Mouse (Mus musculus): ENCODE data around the gene Lnx2. TPM values are rescaled to one million over a fixed set of nuclear protein-coding genes. Genes with fewer than 3 reads are reported as not detected.
A peak's percentile ranks its signal among the peaks of the same experiment; 100 is the strongest.

The Lnx2 gene
- polyA plus RNA-seq, 1 experiment: 9.5 TPM

DNA sequence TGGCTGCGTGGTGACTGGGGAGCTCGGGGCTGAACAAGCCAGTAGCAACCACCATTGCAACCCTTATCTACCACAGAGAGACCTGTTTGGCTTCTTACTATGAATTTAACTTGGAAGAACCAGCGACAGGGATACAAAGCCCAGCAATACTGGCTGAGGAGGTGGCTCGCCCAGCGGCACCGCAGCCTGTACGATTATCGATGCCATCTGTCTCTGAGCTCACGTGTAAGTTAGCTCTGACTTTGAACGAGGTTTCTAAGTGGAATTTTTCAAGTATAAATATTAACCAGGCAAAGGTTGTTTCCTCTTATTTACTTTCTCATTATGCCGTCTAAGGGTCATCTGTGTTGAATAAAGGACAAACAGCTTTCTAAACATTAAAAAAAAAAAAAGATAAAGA is 58.9 kb downstream of the Lnx2 start:
- Histone ChIP-seq H3K27me3 (ENCODE audit: control insufficient read depth, insufficient read depth, low read length) (no peaks in the 10 kb centered on the region), H3K36me3 (ENCODE audit: control insufficient read depth, insufficient read depth, low read length) (no peaks in the 10 kb centered on the region; the same call in none of the 2 replicates), H3K27ac (ENCODE audit: control insufficient read depth, insufficient read depth, low read depth, low read length) (no peak overlapping the region), H3K4me1 (ENCODE audit: control insufficient read depth, insufficient read depth, low read length) (no peaks in the 10 kb centered on the region), H3K4me3 (ENCODE audit: control insufficient read depth, low read depth, low read length) (no peak overlapping the region)
- TF ChIP-seq CTCF (IDR thresholded peaks at IDR 0.05; ENCODE audit: control insufficient read depth, insufficient read depth, insufficient replicate concordance, low read depth, low read length): no peak

DNA sequence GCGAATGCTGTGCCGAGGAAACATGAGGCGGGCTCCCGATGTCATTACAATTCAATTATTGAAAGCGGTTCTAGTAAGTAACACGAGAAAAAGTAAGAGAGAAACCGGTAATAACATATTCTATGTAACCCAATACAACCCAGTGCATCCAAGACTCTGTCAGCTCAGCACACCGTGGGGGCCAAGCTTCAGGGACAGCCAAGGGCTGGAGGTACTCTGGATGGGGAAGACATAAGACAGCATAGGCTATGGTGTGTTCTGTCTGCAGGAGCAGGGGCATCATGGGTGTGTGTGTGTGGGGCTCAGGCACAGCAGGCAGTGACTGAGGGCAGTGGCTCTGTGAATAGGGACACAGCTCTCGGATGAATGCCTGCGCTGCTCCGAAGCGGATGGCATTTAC is 59.8 kb downstream of the Lnx2 start:
- TF ChIP-seq CTCF (IDR thresholded peaks at IDR 0.05; ENCODE audit: control insufficient read depth, insufficient read depth, insufficient replicate concordance, low read depth, low read length) (no peak), POLR2A (IDR thresholded peaks at IDR 0.05; ENCODE audit: control insufficient read depth, low read depth, low read length) (no peak)
- Histone ChIP-seq H3K4me1 (ENCODE audit: control insufficient read depth, insufficient read depth, low read length) (no peaks in the 10 kb centered on the region), H3K27ac (ENCODE audit: control insufficient read depth, insufficient read depth, low read depth, low read length) (no peak overlapping the region), H3K4me3 (ENCODE audit: control insufficient read depth, low read depth, low read length) (no peak overlapping the region), H3K27me3 (ENCODE audit: control insufficient read depth, insufficient read depth, low read length) (no peaks in the 10 kb centered on the region), H3K36me3 (ENCODE audit: control insufficient read depth, insufficient read depth, low read length) (no peaks in the 10 kb centered on the region; the same call in none of the 2 replicates)

DNA sequence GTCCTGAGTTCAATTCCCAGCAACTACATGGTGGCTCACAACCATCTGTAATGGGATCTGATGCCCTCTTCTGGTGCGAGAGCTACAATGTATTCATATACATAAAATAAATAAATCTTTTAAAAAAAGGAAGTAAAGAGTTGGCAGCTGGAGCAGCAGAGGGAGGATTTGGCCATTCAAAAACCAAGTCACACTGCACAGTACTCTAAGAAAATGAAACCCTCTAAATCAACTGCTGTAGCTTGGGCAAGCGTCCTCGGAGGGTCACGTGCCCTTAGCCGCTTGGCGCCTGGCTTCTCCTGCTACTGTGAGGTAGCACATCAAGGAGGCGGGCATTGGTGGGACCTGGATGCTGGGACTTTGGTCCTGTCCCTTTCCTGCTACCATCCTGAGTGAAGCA is 61.2 kb downstream of the Lnx2 start:
- H3K4me3 ChIP-seq (ENCODE audit: control insufficient read depth, low read depth, low read length): no peak overlapping the region
- H3K36me3 ChIP-seq (ENCODE audit: control insufficient read depth, insufficient read depth, low read length): no peaks in the 10 kb centered on the region; the same call in none of the 2 replicates
- H3K27ac ChIP-seq (ENCODE audit: control insufficient read depth, insufficient read depth, low read depth, low read length): no peak overlapping the region
- TF ChIP-seq CTCF (IDR thresholded peaks at IDR 0.05; ENCODE audit: control insufficient read depth, insufficient read depth, insufficient replicate concordance, low read depth, low read length) (no peak), POLR2A (IDR thresholded peaks at IDR 0.05; ENCODE audit: control insufficient read depth, low read depth, low read length) (no peak)
- H3K27me3 ChIP-seq (ENCODE audit: control insufficient read depth, insufficient read depth, low read length): no peaks in the 10 kb centered on the region
- H3K4me1 ChIP-seq (ENCODE audit: control insufficient read depth, insufficient read depth, low read length): no peaks in the 10 kb centered on the region

DNA sequence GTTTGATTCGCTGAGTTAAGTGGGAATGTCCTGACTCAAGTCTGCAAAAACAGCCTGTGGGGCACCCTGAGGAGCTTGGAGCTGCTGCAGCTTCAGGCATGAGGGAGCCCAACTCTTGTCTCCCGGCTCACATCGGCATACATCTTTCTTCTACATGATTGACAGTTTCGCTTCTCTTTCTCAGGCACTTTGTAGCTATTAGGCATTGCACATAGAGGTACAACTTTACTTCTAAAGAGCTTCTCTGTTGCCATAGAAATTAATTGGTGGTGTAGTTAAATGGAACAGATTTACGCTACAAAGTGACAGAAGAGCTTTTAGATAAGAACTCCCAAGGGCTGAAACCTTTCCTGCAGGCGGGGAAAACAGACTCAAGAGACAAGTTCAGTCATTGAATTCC is 62.5 kb downstream of the Lnx2 start:
- Histone ChIP-seq H3K27ac (ENCODE audit: control insufficient read depth, insufficient read depth, low read depth, low read length) (no peak overlapping the region), H3K4me3 (ENCODE audit: control insufficient read depth, low read depth, low read length) (no peak overlapping the region), H3K27me3 (ENCODE audit: control insufficient read depth, insufficient read depth, low read length) (no peaks in the 10 kb centered on the region), H3K4me1 (ENCODE audit: control insufficient read depth, insufficient read depth, low read length) (no peaks in the 10 kb centered on the region), H3K36me3 (ENCODE audit: control insufficient read depth, insufficient read depth, low read length) (no peaks in the 10 kb centered on the region; the same call in none of the 2 replicates)
- TF ChIP-seq POLR2A (IDR thresholded peaks at IDR 0.05; ENCODE audit: control insufficient read depth, low read depth, low read length) (no peak), CTCF (IDR thresholded peaks at IDR 0.05; ENCODE audit: control insufficient read depth, insufficient read depth, insufficient replicate concordance, low read depth, low read length) (no peak)

DNA sequence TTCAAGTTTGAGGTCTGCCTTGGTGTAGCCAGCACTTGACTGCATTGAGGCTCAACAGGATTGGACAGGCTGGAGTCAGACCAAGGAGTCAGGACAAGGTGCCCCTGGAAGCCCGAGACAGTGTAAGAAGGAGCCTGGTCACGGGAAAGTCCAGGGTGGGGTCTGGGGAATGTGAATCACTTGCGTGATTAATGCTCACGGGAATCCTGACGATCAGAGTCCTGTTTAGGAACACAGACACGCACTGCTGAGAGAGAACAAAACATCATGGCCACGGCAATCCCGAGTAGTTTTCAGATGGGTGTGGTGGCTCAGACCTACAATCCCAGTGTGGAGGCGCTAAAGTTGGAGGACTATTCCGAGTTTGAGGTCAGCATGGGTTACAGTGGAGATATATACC is 65.1 kb downstream of the Lnx2 start:
- H3K36me3 ChIP-seq (ENCODE audit: control insufficient read depth, insufficient read depth, low read length): no peaks in the 10 kb centered on the region
- no peak for TF ChIP-seq CTCF (IDR thresholded peaks at IDR 0.05; ENCODE audit: control insufficient read depth, insufficient read depth, insufficient replicate concordance, low read depth, low read length)
- TF ChIP-seq POLR2A (IDR thresholded peaks at IDR 0.05; ENCODE audit: control insufficient read depth, low read depth, low read length): no peak
- H3K4me3 ChIP-seq (ENCODE audit: control insufficient read depth, low read depth, low read length): no peak overlapping the region
- H3K27ac ChIP-seq (ENCODE audit: control insufficient read depth, insufficient read depth, low read depth, low read length): no peak overlapping the region
- no peaks in the 10 kb centered on the region for H3K27me3 ChIP-seq (ENCODE audit: control insufficient read depth, insufficient read depth, low read length)
- no peaks in the 10 kb centered on the region for H3K4me1 ChIP-seq (ENCODE audit: control insufficient read depth, insufficient read depth, low read length)

DNA sequence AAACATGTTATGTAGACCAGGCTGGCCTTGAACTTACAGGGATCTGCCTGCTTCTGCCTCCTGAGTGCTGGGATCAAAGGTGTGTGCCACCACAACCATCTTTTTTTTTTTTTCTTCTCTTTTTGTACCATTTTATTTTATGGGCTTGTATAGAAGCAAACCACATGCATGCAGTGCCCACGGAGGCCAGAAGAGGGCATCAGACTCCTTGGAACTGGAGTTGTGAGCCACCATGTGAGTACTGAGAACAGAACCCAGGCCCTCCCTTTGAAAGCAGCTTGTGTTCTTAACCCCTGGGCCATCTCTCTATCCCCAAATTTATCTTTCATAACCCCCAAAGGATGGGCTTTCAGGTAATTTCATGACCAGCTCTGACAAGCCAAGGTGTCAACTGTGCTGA is 73.1 kb downstream of the Lnx2 start:
- no peak overlapping the region for H3K4me3 ChIP-seq (ENCODE audit: control insufficient read depth, low read depth, low read length)
- no peaks in the 10 kb centered on the region for H3K27me3 ChIP-seq (ENCODE audit: control insufficient read depth, insufficient read depth, low read length)
- H3K36me3 ChIP-seq (ENCODE audit: control insufficient read depth, insufficient read depth, low read length): no peaks in the 10 kb centered on the region
- TF ChIP-seq CTCF (IDR thresholded peaks at IDR 0.05; ENCODE audit: control insufficient read depth, insufficient read depth, insufficient replicate concordance, low read depth, low read length): peak; percentile 39; the same call in 1 of the 2 replicates
- TF ChIP-seq POLR2A (IDR thresholded peaks at IDR 0.05; ENCODE audit: control insufficient read depth, low read depth, low read length): no peak
- H3K4me1 ChIP-seq (ENCODE audit: control insufficient read depth, insufficient read depth, low read length): no peaks in the 10 kb centered on the region
- H3K27ac ChIP-seq (ENCODE audit: control insufficient read depth, insufficient read depth, low read depth, low read length): no peak overlapping the region

DNA sequence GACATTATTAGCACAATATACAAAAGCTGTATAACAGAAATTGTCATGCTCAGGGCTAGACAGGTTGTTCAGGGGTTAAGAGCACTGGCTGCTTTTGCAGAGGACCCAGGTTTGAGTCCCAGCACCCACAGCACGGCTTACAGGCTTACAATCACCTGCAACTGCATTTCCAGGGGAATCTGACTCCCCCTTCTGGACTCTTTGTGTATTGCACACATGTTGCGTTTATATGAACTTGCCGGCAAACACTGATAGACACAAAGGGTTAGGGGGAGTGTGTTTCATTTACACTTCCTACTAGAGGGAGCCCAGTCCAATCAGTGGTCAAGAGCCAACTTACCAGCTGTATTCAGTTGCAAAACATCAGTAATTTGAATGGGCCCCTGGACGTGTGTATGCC is 75.1 kb downstream of the Lnx2 start:
- H3K4me1 ChIP-seq (ENCODE audit: control insufficient read depth, insufficient read depth, low read length): peaks cover under 1% of the 10 kb centered on the region
- no peaks in the 10 kb centered on the region for H3K36me3 ChIP-seq (ENCODE audit: control insufficient read depth, insufficient read depth, low read length)
- H3K4me3 ChIP-seq (ENCODE audit: control insufficient read depth, low read depth, low read length): no peak overlapping the region
- H3K27me3 ChIP-seq (ENCODE audit: control insufficient read depth, insufficient read depth, low read length): no peaks in the 10 kb centered on the region
- TF ChIP-seq POLR2A (IDR thresholded peaks at IDR 0.05; ENCODE audit: control insufficient read depth, low read depth, low read length) (no peak), CTCF (IDR thresholded peaks at IDR 0.05; ENCODE audit: control insufficient read depth, insufficient read depth, insufficient replicate concordance, low read depth, low read length) (peak; percentile 42; the same call in 1 of the 2 replicates)
- no peak overlapping the region for H3K27ac ChIP-seq (ENCODE audit: control insufficient read depth, insufficient read depth, low read depth, low read length)

DNA sequence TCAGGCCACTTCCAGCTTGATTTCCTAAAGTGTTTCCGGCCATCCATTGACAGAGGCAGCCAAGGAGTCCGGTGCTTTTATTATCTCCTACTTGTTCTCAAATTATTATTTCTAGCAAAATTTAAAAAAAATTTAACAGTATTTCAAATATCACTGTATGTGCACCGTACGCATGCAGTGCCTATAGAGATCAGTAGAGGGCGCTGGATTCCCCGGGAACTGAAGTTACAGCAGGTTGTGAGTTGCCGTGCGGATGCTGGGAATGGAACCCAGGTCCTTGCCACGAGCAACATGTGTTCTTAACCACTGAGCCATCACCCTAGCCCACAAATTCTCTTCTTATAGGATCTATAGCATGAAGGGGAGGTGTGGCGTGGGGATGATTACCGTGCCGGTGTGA is 77.6 kb downstream of the Lnx2 start:
- no peak for TF ChIP-seq POLR2A (IDR thresholded peaks at IDR 0.05; ENCODE audit: control insufficient read depth, low read depth, low read length)
- peak; percentile 65; the same call in 1 of the 2 replicates for TF ChIP-seq CTCF (IDR thresholded peaks at IDR 0.05; ENCODE audit: control insufficient read depth, insufficient read depth, insufficient replicate concordance, low read depth, low read length)
- Histone ChIP-seq H3K4me1 (ENCODE audit: control insufficient read depth, insufficient read depth, low read length) (peaks cover 4% of the 10 kb centered on the region), H3K4me3 (ENCODE audit: control insufficient read depth, low read depth, low read length) (no peak overlapping the region; the same call in 1 of the 2 replicates), H3K27me3 (ENCODE audit: control insufficient read depth, insufficient read depth, low read length) (no peaks in the 10 kb centered on the region), H3K27ac (ENCODE audit: control insufficient read depth, insufficient read depth, low read depth, low read length) (no peak overlapping the region), H3K36me3 (ENCODE audit: control insufficient read depth, insufficient read depth, low read length) (no peaks in the 10 kb centered on the region)

All from testis, adult 2 months (tissue).